Mouse (Mus musculus): ENCODE results near the gene Hcrt.
"Not testable (repeated sequence)": the region's sequence is repeated elsewhere in the genome, so short reads cannot be mapped to it uniquely, and the experiment has no call there.

The Hcrt gene
- long read RNA-seq, experiment 1 = 0 reads
- long read RNA-seq, experiment 2 = 0 reads

- intact Hi-C loops (cut with DNase I) = loop anchor here (5.0 kb wide), 1 partner anchor 51 kb away; the partner anchor contains the start of genes Hspb9 and Kat2a
Measured at GRCm38 (mm10) chr11:100762831-100763230, at the start of gene Hcrt. TSS of gene Hcrt (minus strand) at chr11:100762931.

- intact Hi-C loops (cut with DNase I) = no loop called here
Measured at GRCm38 (mm10) chr11:100811132-100811531, 48.4 kb upstream of the Hcrt start.

DNA sequence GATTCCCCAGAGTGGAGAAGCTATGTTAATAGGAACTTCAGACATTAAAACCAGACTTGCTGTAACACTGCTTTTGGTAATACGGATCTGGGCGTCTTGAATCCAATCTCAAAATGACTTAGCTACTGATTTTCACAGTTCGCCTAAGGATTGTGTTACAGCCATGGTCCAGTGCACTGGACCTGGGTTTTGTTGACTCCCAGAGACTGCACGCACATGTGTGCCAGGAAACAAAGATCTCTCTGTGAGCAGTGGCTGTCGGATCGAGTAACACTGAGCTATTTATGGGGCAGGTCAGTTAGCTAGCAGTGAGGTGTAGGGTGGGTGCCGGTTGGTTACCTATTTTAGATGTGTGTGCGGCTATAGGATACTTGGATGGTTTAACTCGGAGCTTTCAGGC lies 47.8 kb upstream of the Hcrt start:
- intact Hi-C loops (cut with DNase I) = no loop called here

- intact Hi-C loops (cut with DNase I) = no loop called here
Measured at GRCm38 (mm10) chr11:100806380-100807305, 43.9 kb upstream of the Hcrt start.

DNA sequence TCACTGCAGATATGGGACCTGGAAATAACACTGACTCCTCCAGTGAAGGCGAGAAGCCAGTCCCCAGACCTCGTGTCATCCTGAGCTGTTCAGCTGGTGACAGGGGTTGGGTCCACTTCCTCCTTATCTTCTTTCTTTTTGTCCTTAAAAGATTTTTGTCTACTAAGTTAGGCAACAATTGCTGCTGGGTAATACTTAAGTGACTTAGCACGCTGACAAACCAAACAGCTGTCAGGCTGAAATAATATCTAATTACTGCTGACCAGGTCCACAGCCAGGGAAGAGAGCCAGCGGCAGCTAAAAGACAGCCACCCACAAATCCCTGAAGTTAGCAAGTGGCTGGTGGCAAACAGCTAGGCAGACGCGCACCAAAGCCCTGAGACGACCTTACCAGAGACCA lies 42.8 kb upstream of the Hcrt start:
- intact Hi-C loops (cut with DNase I) = no loop called here

DNA sequence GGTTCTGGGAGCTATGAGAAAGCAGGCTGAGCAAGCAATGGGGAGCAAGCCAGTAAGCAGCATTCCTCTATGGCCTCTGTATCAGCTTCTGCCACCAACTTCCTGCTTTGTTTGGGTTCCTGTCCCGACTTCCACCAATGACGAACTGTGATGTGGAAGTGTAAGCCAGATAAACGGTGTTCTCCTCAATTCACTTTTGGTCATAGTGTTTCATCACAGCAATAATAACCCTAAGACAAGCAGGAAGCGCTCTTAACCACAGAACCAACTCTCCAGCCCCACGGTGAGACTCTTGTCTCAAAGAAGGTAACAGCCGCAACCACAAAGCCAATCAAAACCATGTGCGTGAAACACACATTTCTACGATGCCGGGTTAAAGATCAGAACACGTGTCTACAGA lies 41.7 kb upstream of the Hcrt start:
- intact Hi-C loops (cut with DNase I) = no loop called here

DNA sequence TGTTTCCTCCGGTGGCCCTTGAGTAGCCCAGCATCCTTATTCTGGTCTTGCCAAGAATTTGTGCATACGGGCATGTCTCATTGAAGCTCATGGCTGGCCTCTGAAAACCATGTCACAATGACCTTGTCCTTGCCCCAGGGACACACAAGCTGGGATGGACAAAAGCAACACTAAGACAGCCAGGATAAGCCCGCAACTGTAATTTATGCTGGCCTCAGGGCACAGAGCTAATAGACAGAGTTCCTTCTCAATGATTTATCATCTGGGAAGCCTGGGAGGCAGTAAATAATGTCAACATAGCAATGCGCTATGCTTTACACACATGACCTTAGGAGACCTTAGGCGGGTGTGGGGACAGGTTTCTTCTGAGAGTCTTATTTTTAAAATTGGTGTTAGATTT lies 36.7 kb upstream of the Hcrt start:
- intact Hi-C loops (cut with DNase I) = no loop called here

GRCm38 (mm10) chr11:100796585-100796984 lies 33.9 kb upstream of the Hcrt start:
- intact Hi-C loops (cut with DNase I) = no loop called here

DNA sequence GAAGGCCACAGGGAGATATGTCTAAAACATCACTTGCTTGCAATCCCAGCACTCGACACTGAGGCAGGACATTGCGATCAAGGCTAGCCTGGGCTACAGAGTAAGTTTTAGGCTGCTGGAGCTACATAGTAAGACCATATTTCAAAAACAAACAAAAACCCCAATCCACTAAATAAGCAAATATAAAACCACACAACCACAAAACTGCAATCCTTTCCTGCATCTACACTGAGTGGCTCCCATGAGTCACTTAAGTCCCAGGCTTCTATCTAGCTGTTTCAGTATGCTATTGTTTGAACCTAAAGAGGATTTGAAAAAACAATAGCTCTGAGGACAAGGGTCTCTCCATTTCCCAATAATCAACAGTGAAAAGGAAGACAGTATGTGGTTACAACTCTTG lies 32.7 kb upstream of the Hcrt start:
- intact Hi-C loops (cut with DNase I) = no loop called here

DNA sequence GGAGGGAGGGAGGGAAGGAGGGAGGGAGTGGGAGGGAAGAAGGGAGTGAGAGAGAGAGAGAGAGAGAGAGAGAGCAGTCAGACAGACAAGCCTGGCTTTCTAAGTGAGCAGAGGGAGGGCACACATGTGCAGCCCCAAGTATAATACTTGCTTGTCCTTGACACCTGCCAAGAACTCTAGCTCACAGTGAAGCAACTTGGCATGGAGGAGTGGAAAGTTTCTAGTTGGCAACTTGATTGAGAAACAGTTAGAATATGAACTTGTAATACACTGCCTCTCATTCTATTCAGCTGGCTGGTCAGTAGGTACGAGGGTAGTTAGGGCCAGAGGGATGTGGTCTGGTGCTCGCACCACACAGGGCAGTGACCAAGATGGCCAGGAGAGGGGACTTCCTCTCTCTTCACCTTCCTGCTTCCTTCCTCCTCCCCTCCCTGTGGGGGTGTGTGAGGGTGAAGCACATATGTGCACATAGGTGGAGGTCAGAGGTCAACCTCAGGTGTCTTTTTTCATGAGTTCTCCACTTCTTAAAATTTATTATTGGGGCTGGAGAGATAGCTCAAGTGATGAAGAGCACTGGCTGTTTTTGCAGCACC lies 28.8 kb upstream of the Hcrt start:
- intact Hi-C loops (cut with DNase I) = no loop called here

GRCm38 (mm10) chr11:100790644-100791043 lies 27.9 kb upstream of the Hcrt start:
- intact Hi-C loops (cut with DNase I) = not testable (repeated sequence)

GRCm38 (mm10) chr11:100789702-100790101 lies 27.0 kb upstream of the Hcrt start:
- intact Hi-C loops (cut with DNase I) = no loop called here

DNA sequence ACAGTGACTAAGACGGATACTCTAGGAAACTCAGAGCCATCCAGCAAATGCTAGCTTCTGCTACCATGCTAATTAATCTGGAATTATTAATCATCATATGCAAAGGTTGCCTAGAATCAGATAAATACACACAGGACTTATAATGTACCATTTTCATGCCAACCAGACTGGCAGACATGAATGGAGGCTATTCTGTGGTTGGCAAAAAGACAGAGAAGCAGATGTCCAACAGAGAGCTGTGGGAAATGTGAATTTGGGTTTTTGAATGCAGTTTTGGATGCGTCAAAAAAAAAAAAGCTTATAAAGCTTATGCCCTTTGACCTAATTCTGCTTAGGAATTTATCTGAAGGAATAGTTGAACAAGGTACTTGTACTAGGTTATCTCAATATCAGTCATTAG lies 23.0 kb upstream of the Hcrt start:
- intact Hi-C loops (cut with DNase I) = no loop called here

DNA sequence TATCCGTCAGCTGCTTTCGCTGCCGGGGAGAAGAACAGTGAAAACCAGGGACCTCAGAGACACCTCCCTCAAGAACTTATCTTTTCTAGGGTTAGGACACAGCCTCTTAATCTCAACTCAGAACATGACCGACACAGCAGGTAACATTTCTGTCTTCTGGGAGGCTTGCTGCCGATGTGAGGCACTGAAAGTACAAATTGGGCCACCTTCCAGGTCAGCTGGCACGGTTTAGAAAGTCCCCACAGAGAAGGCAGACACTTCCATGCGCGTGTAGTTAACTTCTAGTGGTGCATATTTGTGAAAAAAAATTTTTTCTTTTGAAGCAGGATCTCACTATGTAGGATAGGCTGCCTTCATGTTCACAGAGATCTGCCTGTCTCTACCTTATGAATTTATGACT lies 21.6 kb upstream of the Hcrt start:
- intact Hi-C loops (cut with DNase I) = loop anchor here (5.0 kb wide), 1 partner anchor 73 kb away; the partner anchor contains the start of gene Stat5a

- intact Hi-C loops (cut with DNase I) = loop anchor here (5.0 kb wide), 1 partner anchor 75 kb away; the partner anchor contains the start of gene Stat5a
Measured at GRCm38 (mm10) chr11:100782568-100782967, 19.8 kb upstream of the Hcrt start.

GRCm38 (mm10) chr11:100781763-100782475 lies 19.2 kb upstream of the Hcrt start:
- intact Hi-C loops (cut with DNase I) = loop anchor here (5.0 kb wide), 1 partner anchor 75 kb away; the partner anchor contains the start of gene Stat5a

DNA sequence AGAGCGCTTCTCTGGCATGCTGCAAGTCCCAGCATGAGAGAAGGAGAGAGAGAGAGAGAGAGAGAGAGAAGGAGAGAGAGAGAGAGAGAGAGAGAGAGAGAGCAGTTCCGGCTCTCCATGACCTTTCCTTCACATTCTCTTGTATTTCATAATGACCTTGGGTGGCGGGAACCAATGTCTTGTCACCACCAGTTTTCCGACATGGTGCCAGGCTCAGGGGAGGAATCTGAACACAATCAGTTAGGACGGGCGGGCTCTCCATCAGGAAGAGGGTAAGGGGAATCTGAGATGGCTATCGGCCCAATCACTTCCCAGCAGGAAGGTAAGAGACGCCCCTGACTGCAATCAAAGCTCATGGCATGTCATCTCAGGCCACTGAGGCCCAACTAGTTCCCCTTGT lies 17.5 kb upstream of the Hcrt start:
- intact Hi-C loops (cut with DNase I) = loop anchor here (5.0 kb wide), 1 partner anchor 77 kb away; the partner anchor contains the start of gene Stat5a

- intact Hi-C loops (cut with DNase I) = no loop called here
Measured at GRCm38 (mm10) chr11:100778069-100778468, 15.3 kb upstream of the Hcrt start.

GRCm38 (mm10) chr11:100775921-100776320 lies 13.2 kb upstream of the Hcrt start:
- intact Hi-C loops (cut with DNase I) = no loop called here

DNA sequence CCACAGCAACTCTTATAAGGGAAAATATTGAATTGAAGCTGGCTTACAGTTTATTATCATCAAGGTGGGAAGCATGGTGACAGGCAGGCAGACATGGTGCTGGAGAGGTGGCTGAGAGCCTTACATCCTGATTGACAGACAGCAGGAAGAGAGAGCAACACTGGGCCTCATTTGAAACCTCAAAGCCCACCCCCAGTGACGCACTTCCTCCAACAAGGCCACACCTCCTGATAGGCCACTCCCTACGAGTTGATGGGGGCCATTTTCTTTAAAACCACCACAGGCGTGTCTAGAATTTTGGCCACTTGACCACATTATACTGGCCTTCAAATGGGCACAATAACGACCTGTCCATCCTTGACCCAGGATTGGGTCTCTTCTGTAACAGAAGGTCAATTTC lies 11.5 kb upstream of the Hcrt start:
- intact Hi-C loops (cut with DNase I) = no loop called here

DNA sequence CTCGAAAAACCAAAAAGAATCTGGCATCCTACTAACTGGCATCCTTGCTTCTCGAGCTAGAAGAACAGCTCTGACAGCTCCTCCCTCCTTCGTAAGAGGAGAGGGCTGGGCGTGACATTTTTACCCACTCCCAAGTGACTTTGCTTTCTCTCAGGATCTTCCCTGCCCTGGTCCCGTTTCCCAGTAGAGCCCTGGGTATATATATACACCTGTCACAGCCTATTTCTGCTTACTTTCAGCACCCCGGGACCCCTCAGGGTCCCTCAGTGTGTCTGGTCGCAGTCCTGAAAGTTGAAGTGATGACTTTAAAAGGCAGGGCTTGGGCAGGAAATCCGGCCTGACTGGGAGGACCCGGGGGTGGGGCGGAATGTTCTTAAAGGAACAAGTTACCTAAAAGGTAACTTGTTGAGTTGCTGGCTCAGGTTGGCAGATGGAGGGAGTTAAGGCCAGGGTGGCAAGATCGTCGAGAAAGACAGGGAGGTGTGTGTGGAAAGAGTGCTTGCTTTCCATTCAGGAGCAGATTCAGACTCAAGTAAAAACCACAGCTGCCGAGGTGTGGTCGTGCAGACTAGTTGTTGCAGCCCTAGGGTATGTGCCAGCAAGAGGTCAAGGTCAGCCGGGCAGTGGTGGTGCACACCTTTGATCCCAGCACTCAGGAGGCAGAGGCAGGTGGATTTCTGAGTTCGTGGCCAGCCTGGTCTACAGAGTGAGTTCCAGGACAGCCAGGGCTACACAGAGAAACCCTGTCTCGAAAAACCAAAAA lies 8.1 kb upstream of the Hcrt start, which contains the start of gene Ghdc:
TSS of gene Ghdc (minus strand) at position 312 of the 763 bp plus-strand sequence.
- intact Hi-C loops (cut with DNase I) = no loop called here

Data from adrenal gland (tissue).